Mouse (Mus musculus): Measurements from ENCODE around the gene Tex35.

Gene Tex35

DNA sequence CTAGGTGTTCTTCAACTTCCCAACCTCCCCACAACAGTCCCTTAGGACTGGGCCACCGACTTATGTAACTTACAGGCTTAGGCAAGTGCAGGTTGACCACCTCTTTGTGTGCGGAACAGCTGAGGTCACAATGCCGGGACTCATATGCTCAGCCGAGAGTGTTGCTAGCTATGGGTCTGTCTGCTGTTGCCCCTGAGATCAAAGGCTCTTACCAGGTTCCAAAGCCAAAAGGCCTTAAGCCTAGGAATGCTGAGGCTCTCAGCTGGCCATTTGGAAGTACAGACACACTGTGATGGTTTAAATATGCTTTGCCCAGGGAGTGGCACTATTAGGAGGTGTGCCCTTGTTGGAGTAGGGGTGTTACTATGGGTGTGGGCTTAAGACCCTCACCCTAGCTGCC, at the start of gene Tex35:
TSS of gene Tex35 (minus strand) at position 101 of the 400 bp plus-strand sequence.
- no peak for DNase-seq (ENCODE audit: extremely low spot score)

DNA sequence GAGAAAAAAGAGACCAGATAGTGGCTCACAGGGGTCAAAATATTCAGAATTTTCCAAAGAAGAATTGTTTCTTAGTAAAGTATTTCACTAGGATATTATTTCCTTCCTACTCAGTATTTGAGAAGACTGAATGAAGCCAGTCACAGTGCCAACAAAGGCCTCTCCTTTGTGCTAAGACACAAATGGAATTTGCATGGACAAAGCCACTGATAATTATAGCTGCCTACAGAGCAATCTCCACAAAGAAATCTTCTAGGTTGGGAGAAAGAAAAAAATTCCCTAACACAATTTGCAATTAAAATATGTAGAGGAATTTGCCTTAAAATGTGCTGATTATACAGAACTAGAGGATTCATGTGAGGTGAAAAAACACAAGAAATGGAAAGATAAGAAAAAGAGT, 45.3 kb upstream of the Tex35 start:
- DNase-seq (ENCODE audit: extremely low spot score) = no peak

DNA sequence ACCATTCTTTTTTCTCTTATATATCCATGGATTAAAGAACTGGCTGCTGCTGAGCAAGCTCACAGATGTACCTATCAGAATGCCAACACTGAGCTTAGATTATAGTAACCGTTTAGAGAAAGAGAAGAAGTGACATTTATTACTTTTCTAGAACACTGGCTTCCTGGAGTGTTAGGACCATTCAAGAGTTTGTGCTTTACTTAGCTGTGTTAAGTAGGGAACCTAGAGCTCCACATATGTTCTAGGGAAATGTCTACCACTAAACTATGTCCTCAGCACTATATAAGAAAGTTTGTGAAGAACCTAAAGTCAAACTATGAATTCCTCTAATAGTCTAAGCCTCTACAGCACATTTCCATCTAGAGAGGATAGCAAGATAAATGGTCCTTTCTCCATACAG, 41.6 kb upstream of the Tex35 start:
- no peak for DNase-seq (ENCODE audit: extremely low spot score)

DNA sequence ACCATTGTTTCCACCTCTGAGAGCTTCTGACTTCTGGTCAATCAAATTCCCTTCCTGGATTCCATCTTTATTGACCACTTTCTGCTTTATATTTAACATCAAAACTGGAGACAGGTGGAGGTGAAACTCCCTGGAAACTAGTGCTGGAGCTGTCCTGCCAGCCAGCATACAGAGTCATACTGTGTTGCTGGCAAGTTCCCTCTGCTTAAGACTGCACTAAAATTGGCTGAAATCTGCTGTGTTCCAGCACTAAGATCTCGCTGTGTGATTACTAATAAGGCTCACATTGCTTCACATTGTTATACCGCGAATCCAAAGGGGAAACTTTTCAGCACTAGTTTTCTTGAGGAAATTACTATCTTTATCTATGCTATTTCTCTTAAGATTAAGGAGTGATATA, 36.1 kb upstream of the Tex35 start:
- no peak for DNase-seq (ENCODE audit: extremely low spot score)

DNA sequence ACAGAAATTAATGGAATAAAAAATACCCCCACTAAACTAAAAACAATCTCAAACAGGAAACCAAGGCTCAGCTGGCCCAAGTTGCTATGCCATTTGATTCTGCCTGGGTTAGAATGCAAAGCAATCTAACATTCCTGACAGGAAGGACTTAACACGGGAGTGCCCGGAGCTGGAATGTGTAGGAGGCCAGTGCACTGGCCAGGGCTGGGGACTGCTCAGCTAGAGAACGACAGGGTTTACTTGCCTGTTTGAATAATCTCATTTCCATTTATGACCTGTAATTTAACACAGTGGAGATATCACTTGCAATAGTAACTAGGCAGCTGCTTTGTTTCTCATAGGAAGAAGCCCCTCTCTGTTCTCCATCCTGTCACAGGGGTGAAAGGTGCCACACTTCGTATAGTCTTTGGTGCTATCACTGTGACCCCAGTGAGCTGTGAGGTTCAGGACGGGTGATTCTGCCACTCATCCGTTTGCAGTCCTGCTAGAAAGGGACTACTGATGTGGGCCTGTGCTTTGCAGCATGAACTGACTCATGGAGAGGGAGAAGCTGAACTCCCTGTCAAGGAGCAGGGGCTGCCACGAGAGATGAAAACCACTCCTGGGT, 34.9 kb upstream of the Tex35 start:
- peak; percentile 1 for DNase-seq (ENCODE audit: extremely low spot score)

DNA sequence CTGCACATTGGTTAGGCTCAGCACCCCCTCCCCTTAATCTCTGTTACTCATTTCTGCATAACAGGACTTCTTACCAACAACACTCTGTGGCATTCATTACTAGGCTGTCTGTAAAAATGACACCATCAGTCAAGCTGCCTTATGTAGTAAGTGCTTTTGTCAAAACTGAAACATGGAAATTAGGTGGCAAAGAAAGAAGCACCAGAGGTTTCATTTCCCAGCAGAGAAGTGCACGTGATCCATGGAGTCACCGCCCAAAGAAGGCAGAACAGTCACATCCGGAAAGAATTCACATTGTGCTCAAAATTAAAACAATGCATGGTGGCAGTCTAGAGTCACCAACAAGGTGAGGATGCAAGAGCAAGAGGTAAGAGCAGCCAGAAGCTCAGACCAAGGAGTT, 32.5 kb upstream of the Tex35 start:
- DNase-seq (ENCODE audit: extremely low spot score) = no peak

DNA sequence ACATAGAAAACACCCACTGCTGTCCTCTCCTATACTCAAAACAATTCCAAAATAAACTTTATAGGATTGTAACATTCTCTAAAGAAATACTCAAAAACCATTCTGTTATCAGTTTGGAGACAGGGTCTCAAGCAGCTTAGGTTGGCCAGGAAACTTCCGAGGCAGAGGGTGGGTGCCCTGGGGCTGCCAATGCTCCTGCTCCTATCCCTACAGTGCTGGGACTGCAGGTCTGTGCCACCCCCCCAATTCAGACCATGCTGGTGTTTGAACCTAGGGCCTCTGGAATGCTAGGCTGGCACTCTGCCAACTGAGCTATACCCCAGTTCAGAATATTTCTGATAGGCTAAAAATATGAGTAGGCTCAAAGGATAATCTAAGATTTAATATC, 29.4 kb upstream of the Tex35 start:
- DNase-seq (ENCODE audit: extremely low spot score) = no peak

DNA sequence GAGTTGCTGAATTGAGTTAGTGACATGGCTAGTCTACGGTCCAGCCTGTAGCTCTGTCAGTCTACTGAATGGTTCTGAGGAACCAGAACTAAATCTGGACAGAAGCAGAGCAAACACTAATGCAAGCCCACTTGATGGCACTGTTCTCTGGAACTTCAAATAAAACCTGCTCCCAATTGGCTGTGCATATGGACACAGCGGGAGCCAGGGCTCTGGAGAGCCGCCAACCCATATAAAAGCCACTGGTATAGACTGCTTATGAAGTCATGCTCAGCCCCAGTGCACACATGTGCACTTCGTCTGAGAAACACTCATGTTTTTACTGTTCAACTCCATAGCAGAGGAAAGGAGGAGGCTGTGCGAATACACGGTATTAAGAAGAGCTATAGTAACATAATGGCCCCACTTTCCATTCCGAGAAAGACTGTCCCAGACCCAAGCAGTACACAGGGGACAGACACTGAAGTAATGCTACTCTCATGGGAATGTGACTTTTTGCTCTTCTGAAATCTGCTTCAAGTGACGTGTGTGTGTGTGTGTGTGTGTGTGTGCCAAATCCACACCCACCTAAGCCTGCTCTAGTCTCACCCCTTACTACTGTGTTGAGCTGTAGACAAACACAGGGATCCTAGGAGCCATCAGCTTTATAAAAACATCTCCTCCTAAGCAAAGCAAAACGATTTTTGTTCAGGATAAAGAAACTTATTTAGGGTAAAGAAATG, 28.8 kb upstream of the Tex35 start:
- DNase-seq (ENCODE audit: extremely low spot score) = no peak

DNA sequence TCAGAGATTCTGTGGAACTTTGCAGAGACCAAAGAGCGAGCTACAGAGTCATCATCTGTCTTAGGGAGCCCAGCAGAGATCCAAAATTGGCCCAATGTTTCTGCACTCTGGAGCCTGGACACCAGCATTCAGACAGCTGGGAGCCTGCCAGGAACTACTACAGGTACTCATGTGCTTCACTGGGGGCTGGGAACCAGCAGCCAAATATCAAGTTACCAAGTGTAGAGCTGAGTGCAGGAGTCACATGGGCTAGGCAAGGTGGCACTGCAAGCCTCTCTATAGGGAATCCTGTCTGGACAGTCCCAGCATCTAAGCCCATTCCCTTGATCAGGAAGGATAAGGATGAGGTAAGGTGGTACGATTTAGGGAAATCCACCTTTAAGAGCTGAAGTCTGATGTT, 19.7 kb upstream of the Tex35 start:
- DNase-seq (ENCODE audit: extremely low spot score) = no peak

DNA sequence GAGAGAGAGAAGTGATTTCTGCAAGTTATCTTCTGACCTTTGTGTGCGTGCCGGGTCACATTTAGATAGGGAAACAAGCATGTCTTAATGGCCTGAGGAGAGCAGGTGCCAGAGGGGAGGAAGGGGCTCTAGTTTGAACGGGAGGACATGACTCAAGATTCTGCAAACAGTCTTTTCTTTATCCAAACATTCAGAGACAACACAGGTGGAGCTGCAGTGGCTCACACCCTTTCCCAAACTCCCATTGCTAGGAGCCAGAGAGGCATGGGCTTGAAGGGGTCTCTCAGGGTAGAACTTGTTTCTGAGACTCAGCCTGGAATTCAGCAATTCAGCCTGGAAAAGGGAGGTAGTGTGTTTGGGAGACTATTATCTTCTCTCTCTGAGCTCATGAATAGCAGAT, 15.4 kb upstream of the Tex35 start:
- no peak for DNase-seq (ENCODE audit: extremely low spot score)

DNA sequence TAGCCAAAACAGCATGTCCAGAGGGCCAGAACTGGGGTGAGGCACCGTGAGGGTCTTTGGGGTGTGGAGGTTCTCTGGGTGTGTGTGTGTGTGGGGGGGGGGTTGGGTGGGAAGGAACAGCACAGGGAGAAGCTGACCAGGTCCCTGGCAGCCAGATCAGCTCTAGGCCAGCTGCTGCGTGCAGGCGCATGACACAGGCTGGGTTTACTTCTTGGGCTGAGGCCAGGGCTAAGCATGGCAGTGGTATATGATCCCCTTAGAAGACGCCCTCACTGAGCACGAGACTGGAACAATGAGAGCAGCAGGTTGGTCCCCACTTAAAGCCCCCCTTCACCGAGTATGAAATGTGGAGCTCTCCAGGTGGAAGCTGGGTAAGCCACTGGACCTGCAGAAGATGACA, 10.7 kb upstream of the Tex35 start:
- DNase-seq (ENCODE audit: extremely low spot score) = no peak

DNA sequence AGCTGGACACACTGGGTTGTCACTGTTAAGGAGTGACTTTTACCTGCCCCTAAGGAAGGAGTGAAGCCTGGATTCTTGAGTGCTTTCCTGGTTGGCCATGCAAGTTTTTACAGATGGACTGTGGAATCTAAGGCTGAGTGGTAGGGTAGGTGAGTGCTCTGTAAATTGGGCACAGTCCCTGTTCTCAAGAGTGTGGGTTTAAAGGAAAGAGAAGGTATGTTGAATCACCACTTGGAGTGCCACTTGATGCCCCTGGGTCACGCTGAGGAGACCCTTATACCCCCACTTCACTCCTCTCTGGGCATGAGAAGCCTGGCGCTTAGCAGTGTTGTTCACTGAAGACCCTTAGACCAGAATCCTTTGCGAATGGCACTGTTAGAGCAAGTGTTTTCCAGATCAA, 9.0 kb upstream of the Tex35 start:
- no peak for DNase-seq (ENCODE audit: extremely low spot score)

DNA sequence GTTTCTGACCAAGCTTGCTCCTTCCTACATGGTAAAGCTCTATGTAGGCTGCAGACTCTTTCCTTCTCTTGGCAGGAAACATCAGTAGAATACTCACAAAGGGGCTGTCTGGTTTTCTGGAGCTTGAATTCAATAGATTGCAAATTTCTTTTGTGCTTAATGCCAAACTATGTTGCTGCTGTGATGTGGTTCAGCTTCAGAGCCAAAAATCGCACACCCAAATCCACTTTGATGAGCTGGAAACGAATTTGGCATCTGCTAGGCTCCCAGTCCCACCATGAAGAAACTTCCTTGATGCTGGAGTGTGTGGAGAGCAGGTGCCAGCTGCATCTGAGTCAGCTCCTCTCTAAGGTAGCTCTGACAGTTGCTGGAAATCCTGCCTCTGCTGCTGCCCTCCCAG, 6.0 kb upstream of the Tex35 start:
- DNase-seq (ENCODE audit: extremely low spot score) = no peak

DNA sequence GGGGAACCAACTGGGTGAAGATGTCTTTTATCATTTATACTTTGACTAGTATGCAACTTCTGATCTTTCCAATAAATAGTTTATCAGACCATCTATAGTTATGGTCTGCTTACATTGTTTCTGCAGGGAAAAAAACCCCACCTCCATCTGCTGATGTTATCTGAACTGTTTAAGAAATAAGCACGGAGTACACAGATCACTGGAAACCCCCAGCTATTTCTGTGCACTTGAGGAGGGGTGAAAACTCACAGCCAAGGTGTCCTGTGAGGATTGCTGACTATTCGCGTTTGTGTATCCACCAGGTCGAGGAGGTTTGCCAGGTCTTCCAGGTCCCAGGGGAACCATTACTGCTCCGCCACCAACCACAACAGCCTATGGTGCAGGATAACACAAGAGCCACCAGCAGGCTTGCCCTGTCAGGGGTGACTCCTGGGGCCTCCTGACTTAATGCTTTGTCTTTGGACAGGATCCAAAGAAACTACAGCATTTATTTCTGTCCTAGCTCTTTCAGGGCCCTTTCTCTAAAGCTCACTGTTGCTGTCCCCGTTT, 1.9 kb upstream of the Tex35 start:
- no peak for DNase-seq (ENCODE audit: extremely low spot score)

DNA sequence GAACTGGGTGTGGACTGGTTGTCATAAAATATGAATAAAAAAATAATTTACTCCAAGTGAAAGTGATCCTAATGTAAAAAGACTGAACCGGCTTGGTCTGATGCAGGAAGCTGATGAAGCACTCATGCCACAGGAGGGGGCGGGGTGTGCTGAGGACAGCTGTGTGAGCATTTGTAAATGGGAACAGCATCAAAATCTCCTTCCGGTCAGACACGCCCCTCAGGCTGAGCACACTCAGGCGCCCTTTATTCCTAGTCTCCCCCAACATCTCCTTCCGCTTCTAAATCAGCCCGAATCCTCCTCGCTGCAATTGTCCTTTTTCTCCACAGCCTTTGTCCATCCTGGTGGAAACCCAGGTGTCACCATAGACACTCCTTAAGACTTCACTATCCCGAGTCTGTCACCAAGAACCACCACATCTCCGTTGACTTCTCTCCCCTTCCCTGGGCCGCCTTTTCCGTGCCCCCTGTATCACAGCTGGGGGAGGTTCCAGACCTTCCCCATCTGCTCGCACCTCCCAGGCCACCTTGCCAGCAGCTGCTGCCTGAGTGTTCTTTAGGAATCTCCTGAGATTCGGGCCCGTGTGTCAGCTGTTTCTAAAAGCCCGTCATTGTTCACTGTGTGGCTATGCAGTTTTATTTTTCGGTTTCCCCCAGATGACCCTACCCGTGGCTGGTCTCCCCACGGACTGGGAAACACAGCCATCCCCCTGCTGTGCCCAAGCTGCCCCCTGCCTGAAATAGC, 7.2 kb downstream of the Tex35 start:
- peak; percentile 22 for DNase-seq (ENCODE audit: extremely low spot score)

DNA sequence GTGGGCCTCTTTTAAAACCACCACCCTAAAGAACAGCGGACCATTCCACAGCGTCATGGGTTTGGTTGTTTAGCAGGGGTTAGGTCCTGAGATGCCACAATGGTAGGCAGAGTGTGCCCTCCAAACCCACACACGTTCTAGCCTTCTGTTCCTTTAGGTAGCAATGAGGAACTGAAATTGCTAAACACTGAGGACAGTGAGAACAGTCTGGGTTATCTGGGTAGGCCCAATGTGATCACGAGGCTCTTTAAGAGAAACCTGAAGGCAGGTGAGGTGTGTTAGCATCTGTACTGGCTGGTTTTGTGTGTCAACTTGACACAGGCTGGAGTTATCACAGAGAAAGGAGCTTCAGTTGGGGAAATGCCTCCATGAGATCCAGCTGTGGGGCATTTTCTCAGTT, 12.9 kb downstream of the Tex35 start:
- DNase-seq (ENCODE audit: extremely low spot score) = no peak

DNA sequence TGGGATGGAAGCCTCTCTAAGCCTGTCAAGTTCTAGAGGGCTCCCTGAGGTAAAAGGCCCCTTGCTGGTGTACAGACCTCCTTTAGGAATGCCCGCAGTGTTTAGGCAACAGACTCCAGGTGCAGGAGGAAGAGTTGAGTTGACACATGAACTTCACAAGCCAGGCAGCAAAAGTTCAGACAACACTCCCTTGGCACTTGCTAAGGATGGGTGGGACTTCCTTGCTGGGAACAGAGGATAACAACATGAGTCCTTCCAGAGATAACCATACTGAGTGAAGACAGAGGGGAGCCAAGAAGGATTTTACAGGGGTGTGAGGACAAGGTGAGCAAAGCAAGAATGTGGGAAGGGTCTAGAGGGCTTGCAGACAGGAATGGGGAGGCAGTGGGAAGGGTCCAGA, 15.9 kb downstream of the Tex35 start:
- DNase-seq (ENCODE audit: extremely low spot score) = no peak

DNA sequence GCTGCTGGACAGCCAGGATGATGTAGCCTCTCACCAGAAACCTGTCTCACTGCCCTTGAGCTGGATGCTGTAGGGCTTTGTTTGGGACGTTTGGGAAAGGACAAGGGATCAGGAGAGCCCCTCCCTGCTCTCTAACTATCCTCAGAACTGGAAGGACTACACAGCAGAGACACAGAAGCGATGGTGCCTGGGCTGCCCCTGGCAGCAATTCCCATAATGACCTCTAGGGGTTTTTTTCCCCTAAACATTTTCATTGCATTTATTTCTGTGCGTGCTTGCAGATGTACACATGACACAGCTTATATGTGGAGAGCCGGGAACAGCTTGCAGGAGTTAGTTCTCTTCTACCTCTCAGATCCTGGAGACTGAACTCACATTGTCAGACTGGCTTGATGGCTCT, 16.3 kb downstream of the Tex35 start:
- no peak for DNase-seq (ENCODE audit: extremely low spot score)

DNA sequence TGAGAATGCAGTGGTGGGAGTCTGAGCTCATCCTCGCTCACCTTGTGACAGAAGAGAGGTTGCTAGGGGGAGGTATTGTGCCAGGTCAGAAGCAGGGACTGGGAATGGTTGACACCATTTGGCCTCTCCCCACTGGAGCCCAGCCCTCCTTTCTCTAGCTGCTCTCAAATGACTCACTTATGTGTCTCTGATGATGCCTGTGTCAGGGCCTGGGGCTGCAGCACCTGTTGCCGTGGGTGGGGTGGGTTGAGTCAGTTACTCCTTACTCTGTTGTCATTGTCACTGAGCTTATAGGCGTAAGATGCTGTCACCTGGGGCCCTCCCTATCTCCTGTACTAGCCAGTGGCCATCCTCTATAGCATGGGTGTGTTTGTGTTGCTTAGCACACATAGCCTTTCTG, 17.6 kb downstream of the Tex35 start:
- DNase-seq (ENCODE audit: extremely low spot score) = no peak

DNA sequence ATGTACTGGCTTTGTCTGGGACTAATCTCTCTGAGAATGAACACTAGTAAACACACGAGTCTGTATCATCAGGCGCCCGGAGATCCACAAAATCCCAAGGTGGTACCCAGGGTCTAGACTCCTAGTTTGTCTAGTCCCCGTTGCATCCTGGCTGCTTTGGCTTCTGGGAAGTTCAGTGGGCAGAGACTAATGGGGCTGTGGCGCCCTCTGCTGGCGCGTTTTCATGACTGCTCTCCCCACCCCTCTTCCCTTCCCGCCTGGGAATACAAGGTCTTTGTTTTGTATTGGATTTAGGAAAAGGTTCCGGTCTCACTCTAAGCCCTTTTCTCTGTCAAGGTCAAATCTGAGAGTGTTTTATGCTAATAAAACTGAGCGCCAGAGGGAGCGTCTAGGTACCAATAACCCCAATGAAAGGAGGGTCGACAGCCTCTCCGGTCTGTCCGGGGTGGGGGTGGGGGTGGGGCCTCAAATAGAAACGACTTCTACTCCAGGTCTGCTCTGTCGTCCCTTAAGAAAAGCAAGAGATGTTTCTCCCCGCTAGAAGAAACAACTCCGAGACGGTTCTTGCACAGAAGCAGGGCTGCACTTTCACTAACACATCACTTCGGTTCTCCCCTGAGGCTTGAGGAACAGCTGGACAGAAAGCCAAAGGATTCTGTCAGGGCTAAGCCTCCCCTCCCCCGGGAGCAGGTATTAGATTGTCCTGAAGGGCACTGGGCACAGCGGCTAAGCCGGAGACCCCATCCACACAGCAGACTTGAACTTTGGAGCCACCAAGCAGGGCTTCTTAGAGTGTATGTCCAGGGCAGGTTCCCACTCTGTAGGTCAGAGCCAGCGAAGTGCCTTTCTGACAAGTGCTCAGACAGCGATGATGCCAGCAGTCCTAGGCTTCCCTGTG, 22.1 kb downstream of the Tex35 start:
- DNase-seq (ENCODE audit: extremely low spot score) = peak; percentile 83

DNA sequence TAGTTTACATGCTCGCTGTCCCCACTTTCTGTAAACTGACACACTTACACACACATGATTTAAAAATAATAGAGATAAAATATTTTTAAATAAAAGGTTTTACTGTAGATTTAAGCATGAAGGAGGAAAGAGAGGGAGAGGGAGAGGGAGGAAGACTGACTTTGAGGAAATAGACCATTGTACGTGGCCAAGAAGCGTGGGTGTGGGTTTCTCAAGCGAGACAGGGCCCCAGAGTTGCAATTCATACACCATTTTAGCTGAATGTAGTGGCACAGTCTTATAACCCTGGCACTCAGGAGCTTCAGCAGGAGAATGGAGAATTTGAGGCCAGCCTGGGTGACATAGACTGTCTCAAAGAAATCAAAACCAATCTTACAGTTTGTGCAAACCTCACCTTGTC, 25.5 kb downstream of the Tex35 start:
- DNase-seq (ENCODE audit: extremely low spot score) = no peak

DNA sequence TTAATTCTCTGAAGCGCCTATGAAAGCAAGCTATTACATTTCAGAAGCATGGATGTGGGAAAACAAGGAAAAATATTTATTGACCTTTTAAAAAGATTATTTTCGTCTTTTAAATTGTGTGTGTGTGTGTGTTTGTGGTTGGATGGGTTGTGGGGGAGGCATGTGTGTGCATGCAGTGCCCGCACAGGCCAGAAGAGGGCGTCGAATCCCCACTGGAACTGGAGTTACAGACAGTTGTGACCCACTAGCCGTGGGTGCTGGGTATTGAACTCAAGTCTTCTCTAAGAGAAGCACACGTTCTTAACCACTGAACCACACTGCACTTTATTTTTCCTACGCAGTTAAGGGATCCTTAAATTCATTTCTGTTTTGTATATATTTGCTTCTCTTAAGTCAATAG, 26.5 kb downstream of the Tex35 start:
- no peak for DNase-seq (ENCODE audit: extremely low spot score)

Data from embryo, embryonic 9.5 days (tissue).